Mouse (Mus musculus) liver, embryonic 16.5 days (tissue): ENCODE results near the gene Nptx1. TPM values are rescaled to one million over a fixed set of nuclear protein-coding genes. Genes with fewer than 3 reads are reported as not detected.

ENCODE experiments used
- ATAC-seq: fragments of 200-750 bp; cut with Nextera tagmentation; 2 replicates; pipeline ENCODE4 v1.8.0; 2017; ENCODE audit warnings: low read depth, mild to moderate bottlenecking, moderate number of reproducible peaks, moderate library complexity
- H3K27ac ChIP-seq: fragments of 300-500 bp; sonication (generic); 2 replicates; pipeline ENCODE4 v1.5.1; 2014; ENCODE audit warnings: mild to moderate bottlenecking, low read length
- H3K27me3 ChIP-seq: fragments of 300-500 bp; sonication (generic); 2 replicates; pipeline ENCODE4 v1.6.1; 2014; ENCODE audit warnings: low read depth, low read length, mixed read lengths; ENCODE audit not compliant: control insufficient read depth, insufficient read depth
- H3K36me3 ChIP-seq: fragments of 300-500 bp; sonication (generic); 2 replicates; pipeline ENCODE4 v1.6.1; 2014; ENCODE audit warnings: mild to moderate bottlenecking; ENCODE audit not compliant: control insufficient read depth, insufficient read depth
- H3K4me1 ChIP-seq: fragments of 300-500 bp; sonication (generic); 2 replicates; pipeline ENCODE4 v1.6.1; 2014; ENCODE audit warnings: low read depth, low read length, mixed read lengths; ENCODE audit not compliant: control insufficient read depth
- H3K4me2 ChIP-seq: fragments of 300-500 bp; sonication (generic); 2 replicates; pipeline ENCODE4 v1.6.1; 2014; ENCODE audit warnings: low read depth, low read length, mixed read lengths
- H3K4me3 ChIP-seq: fragments of 300-500 bp; sonication (generic); 2 replicates; pipeline ENCODE4 v1.5.1; 2014; ENCODE audit warnings: low read depth, mild to moderate bottlenecking, low read length
- H3K9ac ChIP-seq: fragments of 300-500 bp; sonication (generic); 2 replicates; pipeline ENCODE4 v1.6.1; 2014; ENCODE audit warnings: low read depth, low read length
- H3K9me3 ChIP-seq: fragments of 300-500 bp; sonication (generic); replicated peaks from 2 replicates; pipeline ENCODE4 v1.6.1; 2016; ENCODE audit warnings: low read length; ENCODE audit not compliant: control insufficient read depth
- WGBS: fragments of 180-500 bp; shearing (Covaris S2); extraction: QIAGEN DNeasy Blood & Tissue Kit; methylation state at CpG from one replicate; pipeline ENCODE4 v1.1.7; 2014; ENCODE audit not compliant: insufficient replicate concordance; 5-methylcytosine and 5-hydroxymethylcytosine counted together
- polyA plus RNA-seq: library from polyadenylated mRNA; unstranded; fragments of >200 nt; fragmentation: Nextera tagmentation; extraction: Ambion mirVana; gene quantifications from 2 replicates; pipeline ENCODE4 v1.2.1, GENCODE M21; 2015

Gene Nptx1
- polyA plus RNA-seq, 1 experiment from 2014 or later: 0.02 TPM

DNA sequence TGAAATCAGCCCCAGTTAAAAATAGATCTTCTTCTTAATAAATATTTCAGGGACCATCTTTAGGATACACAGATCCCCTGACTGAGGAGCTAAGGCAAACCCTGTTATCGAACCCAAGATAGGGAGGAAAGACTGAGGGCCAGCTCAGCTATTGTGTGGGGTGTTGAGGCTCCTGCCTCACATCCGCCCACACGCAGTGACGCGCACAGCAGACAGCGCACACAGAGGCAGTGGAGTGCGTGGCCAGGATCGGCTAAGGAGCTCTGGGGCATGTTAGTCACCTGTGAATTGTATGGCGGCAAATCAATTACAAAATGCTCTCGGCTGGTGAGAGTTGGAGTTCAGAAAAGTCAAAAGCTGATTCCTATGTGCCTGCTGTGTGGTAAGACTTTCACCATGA, 18.1 kb upstream of the Nptx1 start:
- no peak overlapping the region for H3K9ac ChIP-seq
- H3K9me3 ChIP-seq: no peaks in the 10 kb centered on the region
- H3K27ac ChIP-seq: no peak overlapping the region
- no peak for ATAC-seq
- no peak overlapping the region for H3K4me3 ChIP-seq
- H3K4me2 ChIP-seq: no peak overlapping the region
- H3K36me3 ChIP-seq: no peaks in the 10 kb centered on the region
- no peaks in the 10 kb centered on the region for H3K4me1 ChIP-seq
- H3K27me3 ChIP-seq: no peaks in the 10 kb centered on the region; the same call in 1 of the 2 replicates
- WGBS: 29% methylated on average over 10 of the region's 10 CpGs

DNA sequence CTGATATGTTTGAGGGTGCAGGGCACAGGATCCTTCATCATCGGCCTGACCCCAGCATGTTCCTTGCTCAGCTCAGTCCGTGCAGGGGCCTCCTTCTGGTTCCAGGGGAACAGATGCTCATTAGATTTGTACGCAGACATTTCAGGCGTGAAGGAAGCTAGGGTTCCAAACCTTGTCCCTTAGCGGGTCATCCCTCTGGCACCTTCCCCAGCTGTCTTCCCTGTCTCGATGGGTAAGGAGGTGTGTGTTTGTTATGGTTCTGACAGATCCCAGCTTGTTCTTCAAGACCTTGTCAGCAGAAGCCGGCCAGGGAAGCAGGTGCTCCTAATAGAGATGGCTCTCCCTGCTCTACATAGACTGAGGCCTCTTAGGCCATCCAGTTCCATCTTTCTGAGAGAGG, 17.5 kb upstream of the Nptx1 start:
- 62% methylated on average over 7 of the region's 7 CpGs for WGBS
- Histone ChIP-seq H3K27ac (no peak overlapping the region), H3K9ac (no peak overlapping the region), H3K36me3 (no peaks in the 10 kb centered on the region), H3K4me1 (no peaks in the 10 kb centered on the region), H3K9me3 (no peaks in the 10 kb centered on the region), H3K27me3 (no peaks in the 10 kb centered on the region; the same call in 1 of the 2 replicates), H3K4me3 (no peak overlapping the region), H3K4me2 (no peak overlapping the region)
- no peak for ATAC-seq

DNA sequence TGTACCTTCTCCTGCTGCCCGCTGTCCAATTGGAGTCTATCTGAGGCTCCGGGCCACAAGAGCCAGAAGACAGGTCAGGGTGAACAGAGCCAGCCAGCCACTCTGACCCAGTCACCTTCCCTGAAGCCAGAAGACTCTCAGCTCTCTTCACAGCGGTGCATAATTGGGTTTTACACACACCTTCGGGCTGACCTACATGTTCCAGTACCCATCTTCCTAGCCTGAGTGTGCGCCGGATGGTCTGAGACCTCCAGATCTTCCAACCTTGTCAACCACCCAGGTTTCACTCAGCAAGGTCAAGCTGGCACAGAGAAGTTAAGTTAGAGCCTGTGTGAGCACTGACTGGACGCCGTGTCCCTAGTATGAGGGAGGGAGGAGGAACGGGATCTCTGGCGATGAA, 16.8 kb upstream of the Nptx1 start:
- no peaks in the 10 kb centered on the region for H3K36me3 ChIP-seq
- no peaks in the 10 kb centered on the region; the same call in 1 of the 2 replicates for H3K27me3 ChIP-seq
- no peaks in the 10 kb centered on the region for H3K9me3 ChIP-seq
- no peak overlapping the region for H3K27ac ChIP-seq
- H3K4me1 ChIP-seq: no peaks in the 10 kb centered on the region
- no peak for ATAC-seq
- no peak overlapping the region for H3K4me2 ChIP-seq
- WGBS: 69% methylated on average over 10 of the region's 10 CpGs
- H3K9ac ChIP-seq: no peak overlapping the region
- no peak overlapping the region for H3K4me3 ChIP-seq

DNA sequence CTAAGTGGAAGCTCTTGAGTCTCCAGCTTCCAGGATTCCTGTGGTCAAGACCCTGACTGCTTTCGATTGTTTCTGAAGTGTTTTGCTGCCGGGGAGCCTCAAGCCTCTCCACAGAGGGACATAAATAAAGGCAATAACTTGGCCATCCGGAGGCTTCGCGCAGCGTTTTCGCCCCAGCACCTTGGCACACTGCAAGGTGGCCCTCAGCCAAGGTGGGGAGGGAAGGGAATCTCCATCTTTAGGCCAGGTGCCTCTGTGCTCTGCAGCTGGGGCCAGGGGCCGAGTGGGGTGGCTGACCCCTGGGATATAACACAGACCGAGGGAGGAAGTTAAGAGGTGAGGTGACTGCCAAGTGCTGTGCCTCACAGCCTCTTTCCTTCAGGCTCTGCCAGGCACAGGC, 15.6 kb upstream of the Nptx1 start:
- WGBS: 24% methylated on average over 9 of the region's 9 CpGs
- ATAC-seq: no peak
- no peaks in the 10 kb centered on the region for H3K9me3 ChIP-seq
- H3K4me2 ChIP-seq: no peak overlapping the region
- H3K36me3 ChIP-seq: no peaks in the 10 kb centered on the region
- no peaks in the 10 kb centered on the region; the same call in 1 of the 2 replicates for H3K27me3 ChIP-seq
- H3K4me3 ChIP-seq: no peak overlapping the region
- H3K9ac ChIP-seq: no peak overlapping the region
- H3K4me1 ChIP-seq: no peaks in the 10 kb centered on the region
- no peak overlapping the region for H3K27ac ChIP-seq

DNA sequence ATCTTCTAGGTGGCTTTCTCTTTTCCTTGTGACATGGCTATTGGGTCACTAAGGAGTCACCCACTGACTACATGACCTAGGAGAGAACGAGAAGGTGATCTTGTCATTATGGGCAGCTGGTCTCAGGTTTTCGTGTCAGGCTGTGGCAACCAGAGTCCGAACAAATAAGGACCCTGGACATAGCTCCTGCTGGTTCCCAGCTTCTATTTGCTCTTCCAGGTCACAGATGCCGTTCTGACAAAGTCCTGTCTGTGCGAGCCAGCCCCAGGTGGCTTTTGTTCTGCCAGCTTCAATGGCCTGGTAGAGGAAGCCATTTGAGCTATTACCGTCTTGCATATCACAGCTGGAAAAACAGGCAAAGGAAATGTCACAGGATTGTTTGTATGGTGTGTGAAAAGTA, 14.7 kb upstream of the Nptx1 start:
- peak; percentile 56 for ATAC-seq
- H3K27ac ChIP-seq: no peak overlapping the region
- no peaks in the 10 kb centered on the region for H3K36me3 ChIP-seq
- no peak overlapping the region for H3K4me2 ChIP-seq
- H3K27me3 ChIP-seq: no peaks in the 10 kb centered on the region; the same call in 1 of the 2 replicates
- no peaks in the 10 kb centered on the region for H3K9me3 ChIP-seq
- H3K4me1 ChIP-seq: no peaks in the 10 kb centered on the region
- H3K9ac ChIP-seq: no peak overlapping the region
- no peak overlapping the region for H3K4me3 ChIP-seq
- WGBS: 26% methylated on average over 6 of the region's 6 CpGs

DNA sequence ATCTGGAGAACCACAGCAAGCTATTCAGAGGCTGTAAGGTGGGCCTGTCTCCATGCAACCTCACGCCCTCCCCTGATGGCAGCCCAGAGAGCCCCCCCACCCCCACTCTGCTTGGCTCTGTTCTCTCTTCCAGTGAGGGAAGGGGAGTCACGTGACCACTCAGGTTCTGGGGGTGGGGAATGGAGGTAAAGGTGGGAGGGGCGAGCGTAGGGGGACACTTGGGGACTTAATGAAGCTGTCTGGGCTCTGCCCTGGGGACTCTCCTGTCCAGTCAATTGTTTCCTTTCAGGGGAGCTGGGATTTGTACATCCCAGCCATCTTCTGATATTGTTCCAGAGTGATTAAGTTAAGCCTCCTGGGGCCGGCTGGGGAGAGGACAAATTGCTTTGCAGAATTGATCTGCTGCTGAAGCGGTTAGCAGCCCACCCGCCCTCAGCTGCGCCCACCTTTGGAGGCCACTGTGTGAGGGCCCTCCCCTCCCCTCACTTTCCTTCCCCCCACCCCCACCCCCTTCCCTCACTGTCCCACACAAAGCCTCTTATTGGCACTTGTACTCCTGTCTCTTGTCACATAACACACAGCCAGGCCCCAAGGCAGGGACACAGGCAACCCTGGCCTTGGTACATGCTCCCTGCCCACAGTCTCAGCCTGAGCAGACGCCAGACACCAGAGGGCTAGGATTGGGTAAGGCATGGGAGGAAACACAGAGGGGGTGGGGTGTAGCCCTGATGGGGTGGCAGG, 11.5 kb upstream of the Nptx1 start:
- no peak overlapping the region for H3K27ac ChIP-seq
- 30% methylated on average over 9 of the region's 9 CpGs for WGBS
- peaks cover 2% of the 10 kb centered on the region; the same call in 1 of the 2 replicates for H3K27me3 ChIP-seq
- H3K9ac ChIP-seq: no peak overlapping the region
- no peaks in the 10 kb centered on the region for H3K36me3 ChIP-seq
- H3K4me2 ChIP-seq: no peak overlapping the region
- no peak overlapping the region for H3K4me3 ChIP-seq
- no peaks in the 10 kb centered on the region for H3K4me1 ChIP-seq
- no peaks in the 10 kb centered on the region for H3K9me3 ChIP-seq
- no peak for ATAC-seq

DNA sequence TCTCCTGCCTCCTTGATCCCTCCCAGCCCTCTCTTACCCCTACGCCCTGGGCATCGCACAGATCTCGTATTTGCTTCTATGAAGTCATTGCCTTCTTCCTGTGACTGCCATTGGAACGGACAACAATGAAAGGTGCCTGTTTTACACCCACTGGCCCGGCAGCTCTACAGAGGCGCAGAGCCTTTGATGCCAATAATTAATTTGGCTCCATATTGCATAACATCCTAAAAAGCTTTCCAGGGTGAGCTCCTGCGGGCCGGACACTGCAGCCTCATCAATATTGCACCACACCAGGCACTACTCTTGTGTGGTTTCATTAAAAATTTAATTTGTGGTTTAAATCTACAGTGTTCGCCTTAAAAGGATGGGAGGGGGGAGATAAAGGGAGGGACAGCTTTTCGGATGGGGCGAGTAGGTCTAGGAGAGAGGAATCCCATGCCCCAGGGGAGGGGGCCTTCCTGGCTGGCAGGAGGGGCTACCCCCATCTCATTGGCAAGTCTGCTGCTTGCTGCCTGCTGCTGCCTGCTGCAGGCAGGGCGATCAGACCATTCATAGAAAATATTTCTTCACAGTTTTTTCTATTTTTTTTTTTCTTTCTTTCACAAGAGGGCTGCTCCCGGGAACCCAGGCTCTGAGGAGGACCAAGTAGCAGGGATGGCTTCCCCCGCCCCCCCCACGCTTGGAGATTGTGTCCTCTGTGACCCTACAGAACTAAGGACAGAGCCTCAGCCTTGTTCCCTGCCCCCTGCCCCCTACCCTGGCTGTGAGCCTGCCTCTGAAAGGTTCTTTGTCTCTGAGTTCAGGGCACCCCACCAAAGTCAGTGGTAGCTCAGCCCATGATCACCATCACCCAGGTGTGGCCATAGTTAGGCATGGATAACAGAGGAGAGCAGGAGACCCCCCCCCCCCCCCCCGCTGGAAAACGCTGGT, 10.7 kb upstream of the Nptx1 start:
- Histone ChIP-seq H3K4me3 (no peak overlapping the region), H3K27ac (no peak overlapping the region), H3K4me1 (no peaks in the 10 kb centered on the region), H3K9me3 (no peaks in the 10 kb centered on the region), H3K9ac (no peak overlapping the region), H3K36me3 (no peaks in the 10 kb centered on the region), H3K27me3 (peaks cover 2% of the 10 kb centered on the region; the same call in 1 of the 2 replicates), H3K4me2 (no peak overlapping the region)
- WGBS: 28% methylated on average over 17 of the region's 17 CpGs
- ATAC-seq: no peak

DNA sequence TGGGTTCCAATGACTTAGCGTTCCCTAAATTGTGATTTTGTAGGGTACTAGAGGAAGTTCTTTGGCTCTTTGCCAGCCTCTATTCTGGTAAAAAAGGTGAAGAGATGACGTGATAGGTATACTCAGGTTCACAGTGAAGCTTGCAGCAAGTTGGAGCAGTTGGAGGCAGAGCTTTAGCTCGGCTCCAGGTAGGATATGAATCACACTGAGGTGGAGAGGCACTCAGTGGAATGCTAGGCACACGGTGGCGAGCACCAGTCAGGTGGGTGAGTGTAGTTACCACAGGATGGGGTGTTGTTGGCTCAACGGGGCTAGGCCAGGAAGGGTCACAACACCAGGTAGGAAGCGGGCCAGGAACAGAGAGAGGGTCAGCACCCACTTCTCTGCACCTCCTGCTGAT, 7.6 kb upstream of the Nptx1 start:
- 55% methylated on average over 7 of the region's 7 CpGs for WGBS
- no peak overlapping the region for H3K4me2 ChIP-seq
- H3K27me3 ChIP-seq: peaks cover 15% of the 10 kb centered on the region
- no peaks in the 10 kb centered on the region for H3K9me3 ChIP-seq
- no peak overlapping the region for H3K27ac ChIP-seq
- H3K9ac ChIP-seq: no peak overlapping the region
- H3K4me3 ChIP-seq: no peak overlapping the region
- H3K4me1 ChIP-seq: no peaks in the 10 kb centered on the region
- ATAC-seq: no peak
- H3K36me3 ChIP-seq: no peaks in the 10 kb centered on the region

DNA sequence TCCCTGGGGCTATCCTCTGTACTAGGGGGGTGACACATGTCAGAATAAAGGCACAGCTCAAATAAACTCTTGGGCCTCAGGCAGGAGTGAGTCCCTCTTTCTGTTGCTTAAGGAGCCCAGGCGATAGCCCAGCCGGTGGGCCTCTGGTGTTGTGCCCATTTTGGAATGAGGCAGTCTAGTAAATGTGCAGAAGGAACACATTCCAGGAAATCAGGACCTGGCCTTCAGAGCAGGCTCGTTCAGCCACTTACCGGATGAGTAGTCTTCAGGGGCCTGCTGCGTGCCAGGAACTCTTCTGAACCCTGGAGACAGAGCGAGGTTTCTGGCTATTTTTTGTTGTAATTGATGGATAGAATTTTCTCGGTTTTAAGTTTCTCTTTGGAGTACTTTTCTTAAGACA, 7.2 kb upstream of the Nptx1 start:
- Histone ChIP-seq H3K4me1 (no peaks in the 10 kb centered on the region; the same call in 1 of the 2 replicates), H3K9ac (no peak overlapping the region), H3K4me3 (no peak overlapping the region), H3K9me3 (no peaks in the 10 kb centered on the region), H3K4me2 (no peak overlapping the region), H3K36me3 (no peaks in the 10 kb centered on the region), H3K27ac (no peak overlapping the region), H3K27me3 (peaks cover 19% of the 10 kb centered on the region)
- ATAC-seq: no peak
- 63% methylated on average over 7 of the region's 7 CpGs for WGBS
